Mouse (Mus musculus): Measurements from ENCODE around the gene Prpf4. TPM values are rescaled to one million over a fixed set of nuclear protein-coding genes. Genes with fewer than 3 reads are reported as not detected.

Gene Prpf4
- polyA plus RNA-seq, 1 experiment from 2014 or later, result 9.6 TPM

DNA sequence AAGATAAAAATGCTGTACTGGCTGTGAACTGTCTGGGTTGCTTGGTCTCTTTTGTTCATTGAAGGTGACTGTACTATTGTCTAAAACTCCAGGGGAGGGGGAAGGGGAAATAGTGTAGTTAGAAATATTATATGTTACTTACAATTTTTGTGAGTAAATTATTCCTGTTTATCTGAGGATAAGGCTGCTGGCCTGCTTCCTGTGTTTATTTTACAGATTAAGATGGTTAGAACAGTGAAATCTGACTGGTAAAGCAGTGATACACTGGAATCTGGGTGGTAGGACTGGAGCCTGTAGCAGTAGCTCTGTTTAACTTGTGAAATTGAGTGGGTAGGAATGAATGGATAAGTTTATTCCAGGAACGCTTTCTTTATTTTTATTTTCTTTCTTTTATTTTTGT is 46.6 kb upstream of the Prpf4 start:
- Histone ChIP-seq H3K9me3 (ENCODE audit: low read length) (no peaks in the 10 kb centered on the region), H3K9ac (replicated peaks; ENCODE audit: low read depth) (peak overlapping the region; percentile 85), H3K27ac (ENCODE audit: low read length) (0 out of 2 replicates have a peak overlapping the region, but pooled peaks have one; percentile 34), H3K36me3 (ENCODE audit: insufficient read depth, low read length) (0 out of 2 replicates have a peak, but pooled peaks cover 3% of the 10 kb centered on the region), H3K4me2 (replicated peaks; ENCODE audit: low read depth, low read length) (peak overlapping the region; percentile 62), H3K4me3 (ENCODE audit: low read depth, low read length) (peak overlapping the region; percentile 87), H3K4me1 (ENCODE audit: insufficient read depth, low read depth, low read length) (peaks cover 19% of the 10 kb centered on the region), H3K27me3 (replicated peaks; ENCODE audit: insufficient read depth, low read length) (no peaks in the 10 kb centered on the region)
- no peak for DNase-seq (ENCODE audit: low spot score)
- WGBS, result 42% methylated on average over 1 of the region's 1 CpGs
- TF ChIP-seq CTCF (IDR thresholded peaks at IDR 0.05) (no peak), EP300 (IDR thresholded peaks at IDR 0.05) (no peak)
- no peak for ATAC-seq

DNA sequence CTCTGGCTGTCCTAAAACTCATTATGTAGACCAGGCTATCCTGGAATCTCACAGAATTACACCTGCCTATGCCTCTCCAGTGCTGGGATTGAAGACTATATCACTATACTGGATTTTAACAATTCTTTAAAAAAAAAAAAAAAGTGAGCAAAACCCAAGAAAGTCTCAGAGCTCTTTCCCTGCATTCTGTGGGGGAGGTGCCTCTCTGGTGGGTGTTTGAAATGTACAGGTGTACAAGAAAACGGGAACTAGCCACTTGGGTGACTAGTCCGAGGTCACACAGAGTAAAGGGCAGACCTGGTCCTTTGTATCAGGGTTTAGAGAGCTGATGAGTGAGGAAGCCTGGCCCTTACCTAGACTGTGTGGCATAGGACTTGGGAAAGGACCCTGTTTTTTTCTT is 46.2 kb upstream of the Prpf4 start:
- H3K9ac ChIP-seq (replicated peaks; ENCODE audit: low read depth), result no peak overlapping the region
- ATAC-seq (no peak), DNase-seq (ENCODE audit: low spot score) (no peak)
- H3K4me2 ChIP-seq (replicated peaks; ENCODE audit: low read depth, low read length), result peak overlapping the region; percentile 25; the same call in 1 of the 2 replicates
- WGBS, result 57% methylated on average over 2 of the region's 2 CpGs
- peaks cover 19% of the 10 kb centered on the region for H3K4me1 ChIP-seq (ENCODE audit: insufficient read depth, low read depth, low read length)
- H3K36me3 ChIP-seq (ENCODE audit: insufficient read depth, low read length), result 0 out of 2 replicates have a peak, but pooled peaks cover 3% of the 10 kb centered on the region
- no peak overlapping the region for H3K4me3 ChIP-seq (ENCODE audit: low read depth, low read length)
- no peak overlapping the region for H3K27ac ChIP-seq (ENCODE audit: low read length)
- no peaks in the 10 kb centered on the region for H3K27me3 ChIP-seq (replicated peaks; ENCODE audit: insufficient read depth, low read length)
- TF ChIP-seq EP300 (IDR thresholded peaks at IDR 0.05) (no peak), CTCF (IDR thresholded peaks at IDR 0.05) (no peak)
- H3K9me3 ChIP-seq (ENCODE audit: low read length), result no peaks in the 10 kb centered on the region

DNA sequence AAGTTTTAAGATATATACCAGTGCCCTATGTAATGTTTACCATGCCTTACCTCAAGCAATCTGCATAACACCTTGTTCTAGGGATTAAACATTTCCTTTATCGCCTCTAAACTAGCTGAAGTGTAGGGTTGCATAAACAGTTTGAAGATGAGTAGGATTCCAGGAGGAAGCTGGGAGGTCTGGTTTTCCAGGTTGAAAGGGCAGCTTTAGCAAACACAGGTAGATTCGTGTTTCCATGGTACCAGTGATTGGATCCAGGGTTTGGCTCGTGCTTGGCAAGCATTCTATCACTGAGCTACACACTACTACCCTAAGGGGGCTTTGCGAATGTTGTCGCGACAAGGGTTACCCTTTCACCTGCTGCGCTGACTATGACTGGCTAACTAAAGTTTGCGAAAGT is 44.3 kb upstream of the Prpf4 start:
- no peak overlapping the region for H3K9ac ChIP-seq (replicated peaks; ENCODE audit: low read depth)
- no peak for ATAC-seq
- WGBS, result 66% methylated on average over 8 of the region's 8 CpGs
- H3K9me3 ChIP-seq (ENCODE audit: low read length), result no peaks in the 10 kb centered on the region
- peaks cover 13% of the 10 kb centered on the region for H3K4me1 ChIP-seq (ENCODE audit: insufficient read depth, low read depth, low read length)
- H3K27ac ChIP-seq (ENCODE audit: low read length), result no peak overlapping the region
- no peak for TF ChIP-seq CTCF (IDR thresholded peaks at IDR 0.05)
- 0 out of 2 replicates have a peak, but pooled peaks have one; percentile 9 for TF ChIP-seq EP300 (IDR thresholded peaks at IDR 0.05)
- H3K4me3 ChIP-seq (ENCODE audit: low read depth, low read length), result no peak overlapping the region
- no peak for DNase-seq (ENCODE audit: low spot score)
- H3K4me2 ChIP-seq (replicated peaks; ENCODE audit: low read depth, low read length), result no peak overlapping the region
- H3K36me3 ChIP-seq (ENCODE audit: insufficient read depth, low read length), result 0 out of 2 replicates have a peak, but pooled peaks cover 3% of the 10 kb centered on the region
- H3K27me3 ChIP-seq (replicated peaks; ENCODE audit: insufficient read depth, low read length), result no peaks in the 10 kb centered on the region

DNA sequence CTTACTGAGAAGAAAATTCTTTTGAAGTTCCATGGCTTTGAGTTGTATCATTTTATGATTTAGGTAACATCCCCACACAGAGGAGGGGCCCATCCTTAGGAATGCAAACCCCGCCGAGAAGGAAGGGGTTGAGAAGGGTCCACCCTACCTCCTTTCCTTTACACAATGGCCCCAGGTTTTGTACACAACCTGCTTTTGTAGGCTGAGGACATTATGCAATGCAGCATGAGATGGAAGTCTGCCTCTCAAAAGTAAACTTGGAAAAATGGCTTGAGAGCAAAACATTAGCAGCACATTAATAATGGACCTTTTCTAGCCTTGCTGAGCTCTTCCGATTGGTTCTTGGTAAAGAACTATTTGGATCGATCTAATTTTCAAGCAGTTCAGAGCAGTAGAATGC is 42.3 kb upstream of the Prpf4 start:
- peak overlapping the region; percentile 26; the same call in 1 of the 2 replicates for H3K27ac ChIP-seq (ENCODE audit: low read length)

DNA sequence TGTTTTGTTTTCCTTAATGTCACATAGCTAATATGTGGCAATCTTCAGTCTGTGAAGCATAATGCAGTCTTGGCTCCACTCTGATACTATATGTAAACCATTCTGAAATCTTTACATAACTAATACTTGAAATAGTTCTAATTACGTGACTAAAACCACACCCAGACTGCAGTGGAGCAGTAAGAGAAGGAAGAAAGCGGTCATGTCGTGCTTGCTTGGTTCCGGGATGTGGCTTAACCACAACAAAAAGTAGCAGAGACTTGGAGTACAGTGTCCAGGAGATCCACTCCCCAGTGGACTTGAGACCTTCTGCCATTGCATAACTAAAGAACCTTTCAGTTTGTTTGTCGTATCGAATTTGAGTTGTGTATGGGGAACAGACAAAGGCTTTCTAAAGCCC is 41.0 kb upstream of the Prpf4 start:
- ATAC-seq (peak; percentile 67), DNase-seq (ENCODE audit: low spot score) (peak; percentile 79)
- Histone ChIP-seq H3K9ac (replicated peaks; ENCODE audit: low read depth) (no peak overlapping the region), H3K36me3 (ENCODE audit: insufficient read depth, low read length) (0 out of 2 replicates have a peak, but pooled peaks cover 3% of the 10 kb centered on the region), H3K27ac (ENCODE audit: low read length) (peak overlapping the region; percentile 64), H3K9me3 (ENCODE audit: low read length) (no peaks in the 10 kb centered on the region), H3K27me3 (replicated peaks; ENCODE audit: insufficient read depth, low read length) (no peaks in the 10 kb centered on the region), H3K4me2 (replicated peaks; ENCODE audit: low read depth, low read length) (no peak overlapping the region), H3K4me3 (ENCODE audit: low read depth, low read length) (no peak overlapping the region), H3K4me1 (ENCODE audit: insufficient read depth, low read depth, low read length) (peaks cover 9% of the 10 kb centered on the region)
- TF ChIP-seq CTCF (IDR thresholded peaks at IDR 0.05), result no peak
- no peak for TF ChIP-seq EP300 (IDR thresholded peaks at IDR 0.05)
- 45% methylated on average over 6 of the region's 6 CpGs for WGBS

More for the DNA sequence above, 42.3 kb upstream of the Prpf4 start:
- Histone ChIP-seq H3K9me3 (ENCODE audit: low read length) (no peaks in the 10 kb centered on the region), H3K4me1 (ENCODE audit: insufficient read depth, low read depth, low read length) (peaks cover 9% of the 10 kb centered on the region), H3K36me3 (ENCODE audit: insufficient read depth, low read length) (0 out of 2 replicates have a peak, but pooled peaks cover 3% of the 10 kb centered on the region), H3K4me2 (replicated peaks; ENCODE audit: low read depth, low read length) (no peak overlapping the region), H3K4me3 (ENCODE audit: low read depth, low read length) (no peak overlapping the region), H3K9ac (replicated peaks; ENCODE audit: low read depth) (no peak overlapping the region), H3K27me3 (replicated peaks; ENCODE audit: insufficient read depth, low read length) (no peaks in the 10 kb centered on the region)
- ATAC-seq (peak; percentile 52; the same call in 1 of the 2 replicates), DNase-seq (ENCODE audit: low spot score) (no peak)
- 59% methylated on average over 4 of the region's 4 CpGs for WGBS
- no peak for TF ChIP-seq EP300 (IDR thresholded peaks at IDR 0.05)
- no peak for TF ChIP-seq CTCF (IDR thresholded peaks at IDR 0.05)

DNA sequence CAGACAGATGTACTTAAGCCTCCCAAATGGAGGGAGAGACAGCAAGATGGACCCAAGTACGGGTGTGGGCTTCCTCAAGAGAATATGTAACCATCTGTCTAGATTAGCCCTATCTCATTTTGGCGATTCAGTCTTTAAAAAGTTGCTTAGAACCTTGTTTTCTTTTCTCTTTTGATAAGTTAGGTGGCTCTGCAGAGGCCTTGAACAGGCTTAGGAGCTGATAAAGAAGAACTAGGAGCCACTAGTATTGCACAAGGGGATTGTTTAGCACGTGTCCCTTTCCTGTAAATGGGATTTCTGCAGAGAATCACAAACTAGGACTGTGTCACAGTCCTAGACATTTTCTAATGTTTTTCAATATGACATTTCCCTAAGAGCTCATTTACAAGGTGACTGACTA is 39.5 kb upstream of the Prpf4 start:
- Histone ChIP-seq H3K36me3 (ENCODE audit: insufficient read depth, low read length) (0 out of 2 replicates have a peak, but pooled peaks cover 3% of the 10 kb centered on the region), H3K27me3 (replicated peaks; ENCODE audit: insufficient read depth, low read length) (no peaks in the 10 kb centered on the region), H3K4me3 (ENCODE audit: low read depth, low read length) (no peak overlapping the region), H3K4me1 (ENCODE audit: insufficient read depth, low read depth, low read length) (peaks cover 9% of the 10 kb centered on the region), H3K9ac (replicated peaks; ENCODE audit: low read depth) (no peak overlapping the region), H3K27ac (ENCODE audit: low read length) (no peak overlapping the region), H3K9me3 (ENCODE audit: low read length) (no peaks in the 10 kb centered on the region), H3K4me2 (replicated peaks; ENCODE audit: low read depth, low read length) (no peak overlapping the region)
- no peak for DNase-seq (ENCODE audit: low spot score)
- WGBS, result 44% methylated on average over 3 of the region's 3 CpGs
- TF ChIP-seq CTCF (IDR thresholded peaks at IDR 0.05), result no peak
- no peak for TF ChIP-seq EP300 (IDR thresholded peaks at IDR 0.05)
- ATAC-seq, result no peak
